Mouse (Mus musculus) layer of hippocampus, postnatal 10 days (tissue): ENCODE measurements around the gene Olfr429. TPM values are rescaled to one million over a fixed set of nuclear protein-coding genes. Genes with fewer than 3 reads are reported as not detected.
"Not testable (repeated sequence)": the region's sequence is repeated elsewhere in the genome, so short reads cannot be mapped to it uniquely, and the experiment has no call there.

Experiments used
- DNase-seq, 2 experiments: peaks; one replicate each; pipeline ENCODE4 v3.0.0; 2021; ENCODE audit warnings: low spot score in 2 of 2
- long read RNA-seq: library from polyadenylated mRNA; stranded (forward); transcript quantifications from one replicate; pipeline ENCODE4 v2.0.0, GENCODE M21; 2023
- total RNA-seq, 2 experiments: library from RNA; stranded (reverse); gene quantifications; 2 replicates each; pipeline ENCODE4 v1.2.3; 2021

Gene Olfr429
- total RNA-seq, result not detected
- long read RNA-seq, result 0 reads

GRCm38 (mm10) chr1:174084031-174084430, at the start of gene Olfr429:
Gene Olfr429 (plus strand): TSS chr1:174084331.
- DNase-seq, result no peak

GRCm38 (mm10) chr1:174035841-174036240, 48.3 kb upstream of the Olfr429 start:
- DNase-seq, result no peak

GRCm38 (mm10) chr1:174038480-174038879, 45.7 kb upstream of the Olfr429 start:
- no peak for DNase-seq

GRCm38 (mm10) chr1:174040523-174041177, 43.5 kb upstream of the Olfr429 start, which contains the start of gene Olfr433:
Gene Olfr433 (plus strand): TSS chr1:174040705.
- DNase-seq, result no peak

GRCm38 (mm10) chr1:174042091-174042884, 41.8 kb upstream of the Olfr429 start:
- not testable (repeated sequence) for DNase-seq

GRCm38 (mm10) chr1:174044431-174044830, 39.7 kb upstream of the Olfr429 start:
- DNase-seq, result no peak

GRCm38 (mm10) chr1:174048227-174048626, 35.9 kb upstream of the Olfr429 start:
- not testable (repeated sequence) for DNase-seq

GRCm38 (mm10) chr1:174048893-174049292, 35.2 kb upstream of the Olfr429 start, which contains the start of gene Olfr432:
Gene Olfr432 (plus strand): TSS chr1:174049205.
- no peak for DNase-seq

GRCm38 (mm10) chr1:174049357-174049756, 34.8 kb upstream of the Olfr429 start:
- not testable (repeated sequence) for DNase-seq

GRCm38 (mm10) chr1:174050532-174050931, 33.6 kb upstream of the Olfr429 start:
- no peak for DNase-seq

GRCm38 (mm10) chr1:174051515-174051914, 32.6 kb upstream of the Olfr429 start:
- no peak for DNase-seq

- no peak for DNase-seq
These were observed 32.1 kb upstream of the Olfr429 start for GRCm38 (mm10) chr1:174051931-174052536.

GRCm38 (mm10) chr1:174052981-174053380, 31.1 kb upstream of the Olfr429 start:
- DNase-seq, result no peak

- DNase-seq, result no peak
These were observed 28.9 kb upstream of the Olfr429 start for GRCm38 (mm10) chr1:174055248-174055647.

GRCm38 (mm10) chr1:174066305-174066704, 17.8 kb upstream of the Olfr429 start, which contains the start of gene Olfr430:
Gene Olfr430 (plus strand): TSS chr1:174066605.
- no peak for DNase-seq

- no peak for DNase-seq
These were observed 12.5 kb downstream of the Olfr429 start, which contains the start of gene Olfr427 for GRCm38 (mm10) chr1:174096591-174096990. Gene Olfr427 (plus strand): TSS chr1:174096891.

- no peak for DNase-seq
These were observed 19.6 kb downstream of the Olfr429 start for GRCm38 (mm10) chr1:174103735-174104134.

GRCm38 (mm10) chr1:174121062-174121461, 36.9 kb downstream of the Olfr429 start, which contains the start of gene Olfr231:
Gene Olfr231 (minus strand): TSS chr1:174121162.
- DNase-seq, result no peak

- no peak for DNase-seq
These were observed 47.1 kb downstream of the Olfr429 start, which contains the start of gene Olfr424 for GRCm38 (mm10) chr1:174131217-174131616. Gene Olfr424 (plus strand): TSS chr1:174131517.

GRCm38 (mm10) chr1:174131999-174132398, 47.9 kb downstream of the Olfr429 start:
- DNase-seq, result no peak
